Mouse (Mus musculus) subcutaneous adipose tissue, adult 2 months (tissue): ENCODE data around the gene Scrn3. TPM values are rescaled to one million over a fixed set of nuclear protein-coding genes. Genes with fewer than 3 reads are reported as not detected.

Experiments
- polyA plus RNA-seq: library from polyadenylated mRNA; depleted of rRNA; stranded (reverse); fragments of >200 nt; gene quantifications from 2 replicates; pipeline ENCODE4 v1.2.3, GENCODE M21; 2012; ENCODE audit warnings: low replicate concordance; rRNA removed

Gene Scrn3
- 8.5 and 14.9 TPM in 2 replicates for polyA plus RNA-seq

GRCm38 (mm10) chr2:73312152-73313116 lies at the start of gene Scrn3, which contains the start of gene Cir1:
Gene Scrn3 (plus strand): TSS chr2:73312601.
Gene Cir1 (minus strand): TSS chr2:73312701.

DNA sequence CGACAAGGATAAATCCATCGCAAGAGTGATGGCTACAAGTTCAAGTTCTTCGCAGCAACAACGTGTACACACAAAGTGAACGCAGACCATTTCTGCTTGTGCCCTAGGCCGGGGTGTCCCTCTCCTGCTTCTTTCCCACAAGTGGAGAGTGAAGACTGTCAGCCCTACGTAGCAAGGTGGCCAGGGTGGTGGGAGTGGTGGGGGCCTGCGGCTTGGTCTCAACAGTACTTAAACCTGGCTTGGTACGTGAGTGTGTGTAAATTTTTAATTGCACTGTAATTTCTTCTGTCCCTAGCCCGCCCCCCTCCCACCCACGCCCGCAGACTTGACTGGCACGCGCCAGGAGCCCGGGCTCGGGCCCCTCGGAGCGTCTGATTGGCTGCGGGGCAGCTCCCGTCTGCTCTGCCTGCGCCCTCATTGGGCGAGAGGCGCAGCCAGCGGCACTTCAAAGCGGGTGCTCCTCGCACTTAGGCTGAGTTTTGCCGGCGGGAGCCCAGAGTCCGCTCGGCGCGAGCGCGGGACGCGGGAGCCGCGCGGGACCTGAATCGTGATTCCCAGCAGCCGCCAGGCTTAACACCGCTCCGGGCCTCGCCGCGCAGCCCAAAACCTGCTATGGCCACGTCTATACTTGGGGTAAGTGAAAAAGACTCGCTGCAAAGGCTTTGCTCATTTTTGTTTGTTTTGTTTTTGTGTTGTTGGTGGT lies 40.8 kb upstream of the Scrn3 start, which contains the start of gene Sp9:
TSS of gene Sp9 (plus strand) at position 467 of the 703 bp plus-strand sequence.

DNA sequence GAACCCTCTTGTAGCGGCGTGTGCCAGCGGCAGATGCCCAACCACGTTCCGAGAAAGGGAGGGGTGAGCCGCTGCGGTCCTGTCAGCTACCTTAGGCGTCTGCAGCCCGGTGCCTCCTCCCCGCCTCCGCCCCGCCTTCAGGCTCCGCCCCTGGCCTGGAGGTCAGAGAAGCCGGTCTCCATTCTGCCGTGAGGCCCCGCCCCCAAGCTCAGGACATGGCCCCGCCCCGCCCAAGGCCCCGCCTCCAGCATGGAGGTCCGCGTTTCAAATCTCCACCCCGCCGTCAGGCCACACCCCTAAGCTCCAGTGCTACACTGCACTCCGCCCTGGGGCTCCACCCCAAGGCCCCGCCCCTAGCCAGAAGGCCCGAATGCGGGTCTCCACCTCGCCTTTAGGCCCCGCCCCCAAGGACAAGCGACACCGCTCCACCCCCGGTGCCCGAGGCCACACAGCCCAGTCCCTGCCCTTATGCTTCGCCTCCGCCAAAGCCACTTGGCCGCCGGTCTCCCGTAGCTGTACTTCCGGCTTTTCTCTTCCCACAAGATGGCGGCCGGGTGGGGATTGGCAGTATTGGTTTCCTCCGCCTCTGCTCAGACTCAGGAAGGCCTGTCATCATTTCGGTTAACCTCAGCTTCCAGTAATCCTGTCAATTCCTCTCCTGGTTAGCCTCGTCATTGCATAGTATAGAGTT lies 74.1 kb downstream of the Scrn3 start, which contains the start of gene Gpr155:
TSS of gene Gpr155 (minus strand) at position 217 of the 691 bp plus-strand sequence.

Other genes with a start within 250 kb of the Scrn3 start
- 11.1 and 15.9 TPM in 2 replicates for gene Ola1, start 93.7 kb upstream of the Scrn3 start, polyA plus RNA-seq
- gene Sp9, start 40.7 kb upstream of the Scrn3 start, polyA plus RNA-seq: 0.51 TPM in 1 of 2 replicates, not detected in the other
- gene Cir1, start 100 bp downstream of the Scrn3 start, polyA plus RNA-seq: 3.9 and 5.1 TPM in 2 replicates
- 7.2 and 9.3 TPM in 2 replicates for gene Gpr155, start 74.0 kb downstream of the Scrn3 start, polyA plus RNA-seq
- 11.1 and 14.2 TPM in 2 replicates for gene Wipf1, start 217.1 kb downstream of the Scrn3 start, polyA plus RNA-seq